Mouse (Mus musculus) cortical plate, adult 2 months (tissue): ENCODE measurements around the gene Prtn3. TPM values are rescaled to one million over a fixed set of nuclear protein-coding genes. Genes with fewer than 3 reads are reported as not detected.

ENCODE experiments used
- H3K27ac ChIP-seq: fragments of 200-500 bp; 2 replicates; pipeline ENCODE4 v1.5.1; 2012; ENCODE audit warnings: low read length, control low read depth, inconsistent platforms; ENCODE audit not compliant: insufficient read depth
- H3K4me1 ChIP-seq: fragments of 200-500 bp; 2 replicates; pipeline ENCODE4 v1.6.1; 2011; ENCODE audit warnings: low read length; ENCODE audit not compliant: control insufficient read depth, insufficient read depth
- H3K4me3 ChIP-seq: fragments of 200-500 bp; 2 replicates; pipeline ENCODE4 v1.5.1; 2011; ENCODE audit warnings: mild to moderate bottlenecking, low read length, control low read depth; ENCODE audit not compliant: insufficient read depth
- CTCF ChIP-seq: fragments of 200-500 bp; IDR thresholded peaks from 2 replicates; pipeline ENCODE4 v1.5.1; 2011; ENCODE audit warnings: mild to moderate bottlenecking, control low read depth, low read length; ENCODE audit not compliant: insufficient read depth; ENCODE audit errors: extremely low read depth
- POLR2A ChIP-seq: fragments of 200-500 bp; IDR thresholded peaks from 2 replicates; pipeline ENCODE4 v1.6.1; 2011; ENCODE audit warnings: mild to moderate bottlenecking, low read length, control low read depth; ENCODE audit not compliant: insufficient read depth; ENCODE audit errors: extremely low read depth
- polyA plus RNA-seq: library from polyadenylated mRNA; depleted of rRNA; stranded (reverse); fragments of >200 nt; gene quantifications from 2 replicates; pipeline ENCODE4 v1.2.3, GENCODE M21; 2012

The Prtn3 gene
- polyA plus RNA-seq, 1 experiment, result 4.3 TPM

DNA sequence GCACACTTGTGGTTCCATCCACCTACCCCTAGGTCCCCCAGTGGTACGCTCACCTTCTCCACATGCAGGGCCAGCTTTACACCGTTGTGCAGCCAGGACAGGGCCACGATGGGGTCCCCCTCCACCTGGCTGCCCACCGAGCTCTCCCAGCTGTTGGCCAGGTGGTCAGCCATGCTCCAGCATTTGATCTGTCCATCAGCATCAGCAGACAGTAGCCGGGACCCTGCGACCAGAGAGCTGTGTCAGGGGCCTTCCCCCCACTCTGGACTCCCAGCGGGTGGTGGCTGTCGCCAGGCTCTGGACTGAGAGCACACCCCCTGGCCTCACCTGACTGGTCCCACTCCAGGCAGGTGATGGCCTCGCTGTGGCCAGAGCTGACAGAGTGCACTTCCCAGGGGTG lies 32.4 kb downstream of the Prtn3 start:
- H3K4me3 ChIP-seq, result no peak overlapping the region
- peaks cover 3% of the 10 kb centered on the region; the same call in 1 of the 2 replicates for H3K4me1 ChIP-seq
- TF ChIP-seq POLR2A (no peak), CTCF (no peak)
- H3K27ac ChIP-seq, result no peak overlapping the region

DNA sequence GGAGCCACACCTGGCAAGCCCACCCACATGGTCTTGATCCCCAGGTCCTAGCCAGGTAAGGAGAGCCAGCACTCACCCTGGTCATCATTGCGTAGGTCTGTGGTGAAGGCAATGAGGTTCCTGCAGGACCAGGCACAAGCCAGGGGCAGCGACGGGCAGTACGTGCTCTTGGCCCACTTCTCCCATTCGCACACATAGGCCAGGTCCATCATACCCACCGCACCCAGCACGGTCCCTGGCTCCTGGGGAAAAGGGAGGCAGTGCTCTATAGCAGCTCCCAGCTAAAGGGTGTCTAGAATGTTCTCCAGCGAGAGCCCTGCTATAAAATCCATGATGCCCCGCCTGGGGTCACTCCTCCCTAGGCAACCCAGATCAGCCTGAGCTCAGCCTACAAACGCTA lies 33.1 kb downstream of the Prtn3 start:
- no peak overlapping the region for H3K27ac ChIP-seq
- peaks cover 3% of the 10 kb centered on the region; the same call in 1 of the 2 replicates for H3K4me1 ChIP-seq
- no peak for TF ChIP-seq CTCF
- no peak for TF ChIP-seq POLR2A
- no peak overlapping the region for H3K4me3 ChIP-seq

DNA sequence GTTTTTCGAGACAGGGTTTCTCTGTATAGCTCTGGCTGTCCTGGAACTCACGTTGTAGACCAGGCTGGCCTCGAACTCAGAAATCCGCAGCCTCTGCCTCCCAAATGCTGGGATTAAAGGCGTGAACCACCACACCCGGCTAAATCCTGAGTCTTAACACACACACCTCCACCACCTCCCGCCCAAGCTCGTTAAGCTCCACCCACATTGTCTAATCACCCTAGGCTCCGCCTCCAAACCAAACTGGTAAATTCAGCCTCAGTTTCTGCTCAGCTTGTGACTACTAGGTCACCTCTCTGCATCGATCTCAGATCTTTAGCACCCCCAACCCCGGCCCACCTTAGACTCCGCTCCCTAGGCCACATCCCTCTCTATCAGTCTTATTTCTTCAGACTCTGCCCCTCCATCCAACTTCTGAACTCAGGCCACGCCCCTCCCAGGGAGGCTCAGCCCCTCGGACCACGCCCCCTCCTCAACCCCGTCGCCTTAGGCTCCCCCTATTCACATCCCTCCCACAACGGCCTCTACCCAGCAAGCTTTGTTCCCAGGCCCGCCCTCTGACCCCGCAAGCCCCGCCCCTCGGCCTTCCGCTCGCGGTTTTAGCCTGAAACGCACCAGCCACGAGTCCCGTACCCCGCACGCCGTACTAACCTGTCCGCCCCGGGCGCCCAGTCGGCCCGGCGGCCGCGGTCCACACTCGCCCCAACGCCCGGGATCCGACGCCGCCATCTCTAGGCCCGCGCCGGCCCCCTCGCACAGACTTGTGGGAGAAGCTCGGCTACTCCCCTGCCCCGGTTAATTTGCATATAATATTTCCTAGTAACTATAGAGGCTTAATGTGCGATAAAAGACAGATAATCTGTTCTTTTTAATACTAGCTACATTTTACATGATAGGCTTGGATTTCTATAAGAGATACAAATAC lies 34.2 kb downstream of the Prtn3 start, which contains the start of gene Med16:
Gene Med16, minus strand, starts transcription at position 757 of the 925 bp plus-strand sequence.
- TF ChIP-seq CTCF (no peak), POLR2A (no peak)
- Histone ChIP-seq H3K4me3 (peak within 1 kb of the TSS; percentile 63), H3K27ac (peak within 1 kb of the TSS; percentile 100), H3K4me1 (peaks cover 3% of the 10 kb centered on the region; the same call in 1 of the 2 replicates)

DNA sequence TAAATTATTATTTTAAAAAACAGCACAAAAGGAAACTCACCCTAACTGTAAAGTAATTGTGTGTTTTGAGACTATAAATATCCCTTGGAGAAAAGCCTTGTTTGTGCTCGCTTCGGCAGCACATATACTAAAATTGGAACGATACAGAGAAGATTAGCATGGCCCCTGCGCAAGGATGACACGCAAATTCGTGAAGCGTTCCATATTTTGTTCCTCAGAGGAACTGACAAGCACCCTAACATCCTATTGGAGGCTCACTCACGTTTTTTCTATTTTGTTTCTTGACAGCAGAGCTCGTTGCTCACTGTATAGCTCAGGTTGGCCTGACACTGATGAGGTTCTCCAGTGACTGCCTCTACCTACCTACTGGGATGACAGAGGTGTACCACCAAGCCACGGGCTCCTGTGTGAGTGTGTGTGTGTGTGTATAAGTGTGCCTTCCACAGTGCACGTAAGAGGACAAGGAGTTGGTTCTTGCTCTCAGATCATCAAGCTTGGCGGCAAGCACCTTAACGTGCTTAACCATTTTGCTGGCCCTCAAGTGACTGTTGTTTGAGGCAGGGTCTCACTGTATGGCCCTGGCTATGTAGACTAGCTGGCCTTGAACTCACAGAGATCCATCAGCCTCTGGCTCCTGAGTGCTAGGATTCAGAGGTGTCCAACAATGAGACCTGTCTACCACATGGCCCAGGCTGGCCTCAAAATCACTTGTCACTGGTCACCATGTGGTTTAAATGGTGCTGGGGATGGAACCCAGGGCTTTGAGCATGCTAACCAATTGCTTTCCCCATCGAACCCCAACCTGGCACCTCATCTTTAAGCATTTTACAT lies 35.0 kb downstream of the Prtn3 start:
- Histone ChIP-seq H3K4me1 (peaks cover 3% of the 10 kb centered on the region; the same call in 1 of the 2 replicates), H3K27ac (peak overlapping the region; percentile 73), H3K4me3 (peak overlapping the region; percentile 63)
- no peak for TF ChIP-seq CTCF
- peak; percentile 27; the same call in 1 of the 2 replicates for TF ChIP-seq POLR2A

DNA sequence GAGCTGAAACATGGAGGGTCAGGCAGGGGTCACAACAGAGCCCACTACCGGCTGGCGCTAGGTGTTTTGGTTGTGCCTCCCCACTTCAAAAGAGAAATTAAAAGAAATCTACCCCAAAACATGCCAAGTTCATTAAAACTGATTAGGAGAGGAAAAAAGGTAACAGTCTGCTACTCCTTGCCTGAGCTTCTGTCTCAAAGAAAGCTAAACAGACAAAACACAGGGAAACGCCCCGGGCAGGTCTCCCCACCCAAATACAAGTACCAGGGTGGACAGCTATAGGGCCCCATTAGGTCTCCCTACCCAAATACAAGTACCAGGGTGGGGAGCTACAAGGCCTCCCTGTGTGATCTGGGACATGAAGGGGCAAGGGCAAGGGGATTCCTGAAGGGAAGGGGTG lies 36.3 kb downstream of the Prtn3 start, which contains the start of gene Gm26602:
Gene Gm26602, plus strand, starts transcription at position 301 of the 400 bp plus-strand sequence.
- peaks cover 6% of the 10 kb centered on the region for H3K4me1 ChIP-seq
- no peak for TF ChIP-seq CTCF
- no peak for TF ChIP-seq POLR2A
- no peak within 1 kb of the TSS for H3K4me3 ChIP-seq
- H3K27ac ChIP-seq, result peak within 1 kb of the TSS; percentile 74

DNA sequence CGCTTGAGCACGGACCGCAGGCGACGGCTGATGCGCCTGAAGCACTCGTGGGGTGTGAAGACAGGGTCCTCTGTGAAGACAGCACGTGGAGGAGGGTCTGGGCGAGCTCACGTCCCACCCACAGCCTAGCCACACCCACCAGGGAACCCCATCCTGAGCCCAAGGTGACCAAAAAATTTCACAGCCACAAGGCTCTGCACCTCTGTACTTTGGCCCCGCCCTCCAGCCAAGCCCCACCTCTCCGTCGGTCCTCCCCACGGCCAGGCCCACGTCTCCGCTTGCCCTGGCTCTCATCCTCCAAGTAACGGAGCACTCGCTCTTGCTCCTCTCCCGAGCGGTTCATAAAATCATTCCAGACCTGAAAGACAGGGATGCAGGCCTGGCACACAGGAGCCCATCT lies 38.1 kb downstream of the Prtn3 start:
- Histone ChIP-seq H3K4me3 (no peak overlapping the region), H3K4me1 (peaks cover 7% of the 10 kb centered on the region), H3K27ac (no peak overlapping the region)
- TF ChIP-seq POLR2A, result no peak; the same call in 1 of the 2 replicates
- no peak for TF ChIP-seq CTCF

DNA sequence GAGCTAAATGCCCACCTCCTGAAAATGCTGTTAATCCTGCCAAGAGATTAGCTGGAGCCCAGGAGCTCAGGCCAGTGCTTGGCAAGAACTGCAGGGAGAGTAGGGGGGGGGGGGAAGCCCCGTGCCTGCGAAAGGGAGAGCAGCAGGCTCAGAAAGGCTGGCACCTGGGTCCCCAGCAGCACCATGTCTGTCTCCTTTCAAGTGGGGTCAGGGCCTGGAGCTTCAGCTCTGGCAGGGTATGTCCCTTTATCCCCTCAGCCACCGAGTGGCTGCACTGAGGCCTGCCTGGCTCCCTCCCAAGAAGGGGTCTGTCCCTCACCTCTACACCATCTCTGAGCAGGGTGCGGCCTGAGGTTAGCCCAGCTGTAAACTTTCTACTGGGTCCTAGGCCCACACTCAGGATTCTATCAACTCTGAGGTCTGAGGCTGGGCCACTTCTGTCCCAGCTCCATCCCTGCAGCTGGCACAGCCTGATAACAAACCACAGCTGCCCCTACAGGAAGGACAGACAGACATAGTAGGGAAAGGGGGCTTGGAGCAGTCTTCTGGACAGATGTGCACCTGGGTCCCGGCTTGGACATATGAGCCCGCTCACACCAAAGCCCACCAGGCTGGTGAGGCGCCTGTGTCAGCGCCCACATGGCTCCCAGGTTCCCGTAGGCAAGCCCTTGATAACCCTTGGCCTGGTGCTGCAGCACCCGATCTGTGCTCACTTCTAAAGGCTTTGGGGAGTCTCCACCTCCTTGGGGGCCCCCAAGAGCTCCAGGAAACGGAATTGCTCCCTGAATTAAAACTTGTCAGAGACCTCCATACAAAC lies 40.1 kb downstream of the Prtn3 start:
- no peak for TF ChIP-seq CTCF
- no peak for TF ChIP-seq POLR2A
- Histone ChIP-seq H3K4me1 (peaks cover 6% of the 10 kb centered on the region), H3K27ac (no peak overlapping the region), H3K4me3 (no peak overlapping the region)

DNA sequence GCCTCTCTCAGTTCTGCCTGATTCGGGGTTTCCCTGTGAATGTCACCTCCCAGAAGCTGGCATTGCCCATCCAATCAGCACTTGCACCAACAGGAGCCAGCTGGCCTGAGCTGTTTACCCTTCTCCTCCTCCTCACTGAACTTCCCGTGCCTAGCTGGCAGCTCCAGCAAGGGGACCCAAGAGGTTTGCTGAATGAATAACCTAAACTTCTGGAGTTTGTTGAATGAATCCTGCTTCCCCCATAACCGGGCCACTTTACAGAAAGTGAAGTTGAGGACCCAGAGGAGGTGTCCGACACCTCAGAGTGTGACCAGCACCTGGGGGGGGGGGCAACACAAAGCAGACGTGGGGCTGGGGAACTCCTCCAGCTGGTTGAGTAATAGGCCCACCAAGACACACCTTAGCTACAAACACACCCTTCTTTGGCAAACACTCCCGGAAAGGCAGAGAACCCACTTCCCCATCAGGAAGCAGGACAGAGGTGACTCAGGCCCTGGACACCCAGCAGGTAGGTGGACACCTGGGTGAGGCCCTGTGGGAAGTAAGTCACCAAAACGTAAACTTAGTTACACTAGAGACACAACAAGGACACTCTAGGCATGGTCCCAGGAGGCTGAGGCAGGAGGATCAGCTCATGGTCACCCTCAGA lies 40.8 kb downstream of the Prtn3 start:
- Histone ChIP-seq H3K4me3 (peak overlapping the region; percentile 95), H3K27ac (no peak overlapping the region), H3K4me1 (peaks cover 3% of the 10 kb centered on the region)
- TF ChIP-seq CTCF (no peak), POLR2A (no peak)
